Mouse (Mus musculus): ENCODE measurements at regions not wholly inside any gene's neighbourhood (a gene's known extent, or its start where the extent isn't known, plus 50 kb on each side); places are given as distances from the start of the nearest gene placed in this dataset.
A peak's percentile ranks its signal among the peaks of the same experiment; 100 is the strongest.

DNA sequence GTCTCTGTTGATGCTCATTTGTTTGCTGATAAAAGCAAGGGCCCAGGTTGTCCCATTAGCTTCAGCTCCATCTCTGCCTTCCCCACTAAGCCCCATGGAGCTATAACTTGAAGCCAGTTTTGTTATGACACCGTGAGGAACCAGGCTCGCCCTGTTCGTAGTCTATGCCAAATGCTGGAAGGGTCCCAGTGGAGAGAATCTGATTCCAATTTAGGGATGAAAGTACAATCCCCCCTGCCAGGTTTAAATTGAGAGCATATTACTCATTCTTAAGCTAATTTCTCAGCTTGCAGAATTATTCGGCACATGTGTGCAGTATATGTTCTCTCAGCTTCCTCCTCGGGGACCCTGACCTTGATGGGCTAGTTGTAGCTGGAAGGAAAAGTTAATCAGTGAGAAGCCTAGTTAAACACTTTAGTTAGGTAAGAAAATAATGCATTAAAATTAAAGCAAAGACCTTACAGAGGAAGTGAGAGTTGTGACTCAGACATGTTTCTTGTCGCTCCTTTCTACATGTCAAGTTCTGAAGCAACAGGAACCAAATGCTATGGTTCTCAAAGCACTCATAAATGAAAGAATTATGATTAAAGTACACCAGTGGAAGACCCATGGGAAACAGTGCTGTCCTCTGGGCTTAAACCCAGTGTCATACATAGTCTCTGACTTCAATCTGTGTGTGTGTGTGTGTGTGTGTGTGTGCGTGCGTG is 295.2 kb downstream of the Rnd3 start:
- intact Hi-C loops (cut with DNase I; ENCODE audit: low total_unique reads) = no loop called here
- DNase-seq = no peak

DNA sequence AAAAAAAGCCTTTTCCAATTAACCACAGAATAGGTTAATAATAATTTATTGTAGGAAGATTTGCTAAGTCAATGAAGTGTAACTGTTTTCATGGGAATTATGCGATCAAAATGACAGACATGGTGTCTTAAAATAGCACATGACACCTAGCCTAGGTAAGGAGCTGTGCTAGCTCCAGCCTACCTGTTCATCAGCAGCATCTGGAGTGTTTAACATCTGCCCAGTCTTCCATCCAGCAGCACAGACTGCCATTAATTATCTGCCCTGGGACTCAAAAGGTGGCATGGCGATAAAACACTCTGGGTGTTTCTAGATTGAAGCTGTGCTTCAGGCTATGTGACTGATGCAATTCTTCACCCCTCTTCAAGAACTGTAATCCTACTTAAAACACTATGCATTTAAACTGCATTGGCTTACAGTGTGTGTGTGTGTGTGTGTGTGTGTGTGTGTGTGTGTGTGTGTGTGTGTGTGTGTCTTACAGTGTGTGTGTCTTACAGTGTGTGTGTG is 296.4 kb downstream of the Rnd3 start:
- intact Hi-C loops (cut with DNase I; ENCODE audit: low total_unique reads) = no loop called here
- DNase-seq = no peak

DNA sequence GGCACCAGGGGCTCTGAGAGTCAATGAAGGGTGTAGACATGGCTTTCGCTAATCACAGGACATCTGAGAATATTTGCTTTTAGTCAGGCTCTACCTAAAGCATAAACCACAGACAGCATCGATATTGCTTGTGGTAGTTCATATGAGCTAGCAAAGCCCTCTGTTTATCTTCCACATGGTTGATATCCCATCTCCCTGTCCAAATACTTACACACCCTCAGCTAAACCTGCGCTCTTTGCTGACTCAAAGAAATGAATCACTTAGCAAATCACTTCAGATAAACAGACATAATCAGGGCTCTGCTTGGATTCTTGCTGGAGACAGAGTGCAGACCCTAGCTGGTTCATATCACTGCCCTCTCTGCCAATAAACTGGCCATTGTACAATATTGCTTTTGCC is 298.8 kb downstream of the Rnd3 start:
- intact Hi-C loops (cut with DNase I; ENCODE audit: low total_unique reads) = no loop called here
- no peak for DNase-seq

GRCm38 (mm10) chr2:50841881-50842280 is 307.0 kb downstream of the Rnd3 start:
- no peak for DNase-seq
- intact Hi-C loops (cut with DNase I; ENCODE audit: low total_unique reads) = no loop called here

DNA sequence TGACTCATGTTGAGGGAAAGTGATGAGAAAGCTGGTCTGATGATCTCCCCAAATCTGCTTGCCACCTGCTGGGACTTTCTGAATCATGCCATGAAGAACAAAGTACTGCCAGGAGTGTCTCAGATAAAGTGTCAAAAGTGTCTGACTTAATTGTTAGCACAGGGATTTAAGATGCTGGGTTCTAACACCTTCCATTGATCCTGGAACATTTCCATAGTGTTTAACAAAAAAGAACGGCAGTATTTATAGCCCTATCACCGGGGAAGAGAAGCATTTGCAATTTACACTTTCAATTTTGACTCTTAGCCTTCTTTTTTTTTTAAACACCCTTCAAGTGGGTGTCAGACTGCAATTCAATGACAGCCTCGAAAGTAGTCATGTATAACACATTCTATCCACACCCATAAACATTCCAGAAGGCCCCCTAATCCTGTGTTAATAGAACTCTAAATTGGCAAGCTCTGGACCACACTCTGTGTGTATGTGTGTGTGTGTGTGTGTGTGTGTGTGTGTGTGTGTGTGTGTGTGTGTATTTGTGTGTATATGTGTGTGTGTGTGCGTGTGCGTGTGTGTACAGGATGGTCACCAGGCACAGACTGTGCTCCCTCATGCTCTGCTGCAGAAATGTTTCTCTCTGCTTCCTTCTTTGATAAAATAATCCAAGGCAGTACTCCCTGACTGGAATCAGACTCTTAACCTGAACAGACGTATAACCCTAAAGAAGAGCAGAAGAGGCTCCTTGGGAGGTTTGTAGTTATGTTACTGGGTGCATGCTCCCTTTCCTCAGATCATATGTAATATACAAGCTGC is 313.2 kb downstream of the Rnd3 start:
- DNase-seq = no peak
- intact Hi-C loops (cut with DNase I; ENCODE audit: low total_unique reads) = no loop called here

DNA sequence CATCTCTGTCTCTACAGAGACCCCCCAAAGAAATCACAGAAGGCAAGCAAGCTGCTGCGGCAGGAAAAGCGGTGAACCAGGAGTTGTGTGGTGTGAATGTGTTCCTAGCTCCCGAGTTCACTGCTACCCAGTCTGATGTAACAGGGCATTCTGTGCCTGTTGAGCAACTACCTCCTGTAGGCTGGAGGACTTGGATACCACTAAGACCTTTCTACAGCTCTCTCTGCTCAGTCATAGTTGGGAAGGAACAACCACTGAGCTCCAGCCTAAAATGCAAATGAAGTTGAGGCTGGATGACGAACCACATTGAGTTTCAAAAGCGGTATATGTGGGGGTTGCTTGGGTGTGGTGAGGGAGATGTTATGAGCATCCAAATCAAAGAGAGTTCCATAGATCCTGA is 315.1 kb downstream of the Rnd3 start:
- DNase-seq = no peak
- intact Hi-C loops (cut with DNase I; ENCODE audit: low total_unique reads) = no loop called here

GRCm38 (mm10) chr2:50832471-50832870 is 316.4 kb downstream of the Rnd3 start:
- DNase-seq = no peak
- intact Hi-C loops (cut with DNase I; ENCODE audit: low total_unique reads) = no loop called here

DNA sequence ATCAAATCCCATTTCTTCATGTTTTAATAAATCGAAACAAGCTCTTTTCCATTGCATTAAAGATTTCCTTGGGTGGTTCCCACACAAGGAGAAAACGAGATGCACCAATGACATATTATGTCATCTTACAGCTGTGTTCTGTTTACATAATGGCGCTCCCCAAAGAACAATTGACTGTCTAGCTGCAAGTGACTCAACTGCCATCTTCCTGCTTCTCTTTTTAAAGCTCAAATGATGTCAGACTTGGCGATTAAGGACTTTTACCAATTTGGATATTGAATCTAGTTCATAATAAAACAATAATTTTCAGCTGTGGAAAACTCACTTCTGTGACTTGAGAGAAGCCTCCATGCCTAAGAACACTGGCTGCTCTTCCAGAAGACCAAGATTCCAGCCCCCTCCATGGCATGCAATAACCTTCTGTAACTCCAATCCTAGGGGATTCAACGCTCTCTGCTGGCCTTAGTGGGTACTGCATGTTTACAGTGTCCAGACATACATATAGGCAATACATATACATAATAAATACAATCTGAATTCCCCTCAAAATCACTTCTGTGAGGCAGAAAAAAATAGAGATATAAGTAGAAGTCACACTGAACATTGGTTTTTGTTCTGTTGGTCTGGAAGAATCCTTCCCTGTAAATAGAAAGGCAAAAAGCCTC is 318.7 kb downstream of the Rnd3 start:
- intact Hi-C loops (cut with DNase I; ENCODE audit: low total_unique reads) = no loop called here
- peak; percentile 14 for DNase-seq

DNA sequence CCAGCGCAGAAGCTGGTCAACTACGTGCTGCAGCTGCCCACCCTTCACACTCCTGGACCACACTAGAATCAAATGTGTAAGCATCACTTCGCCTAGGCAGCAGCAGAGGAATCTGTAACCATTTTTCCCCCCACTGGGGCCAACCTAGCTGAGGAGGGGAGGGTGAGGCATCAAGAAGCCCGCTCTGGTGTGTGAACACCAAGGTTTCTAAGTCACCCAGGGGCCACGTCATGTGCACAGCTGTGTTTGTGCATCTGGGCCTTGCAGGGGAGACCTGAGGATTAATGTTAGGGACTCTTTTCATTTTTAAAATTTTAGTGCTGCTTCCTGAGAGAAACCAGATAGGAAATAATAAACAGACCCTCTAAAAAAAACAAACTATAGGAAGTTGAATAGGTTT is 321.8 kb downstream of the Rnd3 start:
- DNase-seq = no peak
- intact Hi-C loops (cut with DNase I; ENCODE audit: low total_unique reads) = no loop called here

- intact Hi-C loops (cut with DNase I; ENCODE audit: low total_unique reads) = no loop called here
- DNase-seq = no peak
Measured at GRCm38 (mm10) chr2:50826537-50826936, 322.4 kb downstream of the Rnd3 start.

DNA sequence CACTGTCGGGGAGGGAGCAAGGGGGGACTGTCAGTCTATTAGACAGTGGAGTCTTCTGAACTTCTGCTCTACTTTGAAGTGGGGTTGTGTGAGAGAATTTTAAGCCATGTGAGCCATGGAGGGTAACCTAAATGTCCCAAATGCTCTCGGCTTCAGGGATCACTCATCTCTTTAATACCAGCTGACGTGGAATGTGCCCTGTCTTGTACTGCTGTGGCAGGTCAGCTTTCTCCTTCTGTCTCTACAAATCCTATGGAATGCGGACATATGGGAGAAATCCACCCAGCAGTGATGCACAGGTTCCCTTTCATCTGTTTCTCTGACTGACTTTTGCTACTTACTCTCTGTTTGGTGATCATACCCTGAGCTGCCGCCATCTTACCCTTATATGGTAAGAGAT is 323.3 kb downstream of the Rnd3 start:
- intact Hi-C loops (cut with DNase I; ENCODE audit: low total_unique reads) = no loop called here
- no peak for DNase-seq

GRCm38 (mm10) chr2:50824782-50825181 is 324.1 kb downstream of the Rnd3 start:
- intact Hi-C loops (cut with DNase I; ENCODE audit: low total_unique reads) = no loop called here
- no peak for DNase-seq

DNA sequence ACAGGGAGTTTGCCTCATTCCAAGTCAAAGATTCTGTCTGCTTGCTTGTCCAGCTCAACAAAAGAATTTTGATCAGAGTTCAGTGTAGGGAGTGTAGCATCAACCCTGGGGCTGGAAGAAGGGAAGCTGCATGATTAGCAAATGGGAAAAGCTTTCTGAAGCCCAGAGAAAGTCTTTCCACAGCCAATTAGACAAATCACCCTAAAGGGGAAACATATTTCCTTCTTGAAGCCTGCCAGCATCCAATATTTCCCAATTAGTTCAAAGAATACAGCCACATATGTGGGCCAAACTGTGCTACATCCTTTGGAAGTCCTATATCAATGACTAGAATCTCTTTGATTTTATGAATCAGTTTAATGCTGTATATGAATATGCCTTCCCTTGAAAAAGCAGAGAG is 326.2 kb downstream of the Rnd3 start:
- no peak for DNase-seq
- intact Hi-C loops (cut with DNase I; ENCODE audit: low total_unique reads) = no loop called here

DNA sequence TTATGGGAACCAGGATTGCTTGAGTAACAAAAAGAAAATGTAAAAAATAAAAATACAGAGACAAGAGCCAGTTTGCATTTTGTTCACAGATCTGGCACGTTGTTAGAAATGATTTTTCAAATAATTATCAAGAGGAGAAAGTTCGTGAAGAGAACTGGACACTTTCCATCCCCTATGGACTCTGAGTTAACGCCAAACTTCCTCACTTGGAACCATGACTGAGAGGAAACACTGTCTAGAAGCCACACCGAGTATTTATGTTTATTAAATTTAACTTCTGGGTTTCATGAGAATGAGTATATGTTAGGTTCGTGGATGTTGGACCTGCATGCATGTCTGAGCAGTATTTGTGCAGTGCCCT is 329.6 kb downstream of the Rnd3 start:
- intact Hi-C loops (cut with DNase I; ENCODE audit: low total_unique reads) = no loop called here

DNA sequence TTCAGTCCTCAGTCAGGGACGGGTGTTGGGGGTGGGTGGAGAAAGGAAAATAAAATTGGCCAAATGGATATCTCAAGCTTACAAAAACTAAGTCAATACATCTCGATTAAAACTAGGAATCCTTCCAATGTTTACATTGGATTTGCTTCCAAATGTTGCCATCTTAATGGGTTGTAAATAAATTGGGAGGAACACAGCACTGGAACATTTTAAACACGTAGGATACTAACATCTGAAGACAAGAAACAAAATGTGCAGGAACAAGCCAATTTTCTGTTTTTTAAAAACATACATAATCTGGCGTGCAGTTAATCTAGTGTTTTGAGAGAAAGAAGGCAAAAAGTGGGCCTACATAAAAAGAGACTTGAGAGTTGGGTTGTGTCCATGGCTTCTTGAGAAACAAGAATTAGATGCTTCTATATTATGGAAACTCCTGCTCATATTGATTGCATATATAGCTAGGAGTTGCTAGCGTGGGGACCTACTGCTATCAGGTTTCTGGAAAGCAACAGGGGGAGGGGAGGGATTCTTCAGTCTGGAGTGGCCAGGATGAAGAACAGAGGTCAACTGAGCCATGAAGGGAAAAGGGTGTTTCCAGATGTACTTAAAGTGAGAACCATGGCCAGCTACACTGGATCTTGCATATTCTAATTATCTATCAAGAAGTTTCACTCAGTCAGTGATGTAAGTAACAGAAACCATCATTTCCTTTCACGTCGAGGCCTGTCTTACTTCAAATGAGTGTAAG is 330.2 kb downstream of the Rnd3 start:
- intact Hi-C loops (cut with DNase I; ENCODE audit: low total_unique reads) = no loop called here
- no peak for DNase-seq

More for the DNA sequence above, 329.6 kb downstream of the Rnd3 start:
- DNase-seq = no peak

GRCm38 (mm10) chr2:50816364-50816763 is 332.5 kb downstream of the Rnd3 start:
- intact Hi-C loops (cut with DNase I; ENCODE audit: low total_unique reads) = no loop called here
- no peak for DNase-seq

- no peak for DNase-seq
- intact Hi-C loops (cut with DNase I; ENCODE audit: low total_unique reads) = no loop called here
Measured at GRCm38 (mm10) chr2:50815541-50815940, 333.4 kb downstream of the Rnd3 start.

- no peak for DNase-seq
- intact Hi-C loops (cut with DNase I; ENCODE audit: low total_unique reads) = no loop called here
Measured at GRCm38 (mm10) chr2:50813568-50814461, 335.1 kb downstream of the Rnd3 start.

- DNase-seq = no peak
- intact Hi-C loops (cut with DNase I; ENCODE audit: low total_unique reads) = no loop called here
Measured at GRCm38 (mm10) chr2:50812296-50812695, 336.6 kb downstream of the Rnd3 start.
